Mouse (Mus musculus) c-Kit-positive CD71-positive TER-119-negative erythroid progenitor cells, embryonic 14.5 days (primary cell): Measurements from ENCODE around the gene Dcps.
"Not testable (repeated sequence)": the region's sequence is repeated elsewhere in the genome, so short reads cannot be mapped to it uniquely, and the experiment has no call there.

Source experiments
- DNase-seq: peaks from one replicate; pipeline ENCODE4 v3.0.0-alpha.2; 2013; ENCODE audit warnings: low read depth

Gene Dcps

DNA sequence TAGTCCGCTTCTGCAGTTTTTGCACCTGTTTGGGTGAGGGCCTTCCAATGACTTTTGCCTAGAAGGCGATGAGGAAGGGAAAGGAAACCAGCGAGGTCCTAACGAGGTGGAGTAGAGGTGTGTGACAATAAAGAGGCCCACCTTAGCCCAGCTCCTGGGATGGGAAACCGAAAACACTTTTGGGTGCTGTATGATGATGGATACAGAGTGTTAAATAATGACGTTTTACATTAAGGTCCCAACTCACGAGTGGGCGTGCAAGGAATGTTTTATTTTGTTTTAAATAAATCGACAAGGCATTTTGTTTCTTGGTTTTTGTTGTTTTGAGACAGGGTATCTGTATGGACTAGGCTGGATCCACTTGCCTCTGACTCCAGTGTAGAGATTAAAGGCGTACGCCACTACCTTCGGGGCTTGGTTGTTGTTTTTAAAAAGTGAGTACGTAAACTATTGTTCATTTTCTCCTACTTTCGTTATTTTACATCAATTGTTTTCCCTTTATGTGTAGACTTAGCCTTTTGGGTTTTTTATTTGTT lies 331 bp upstream of the Dcps start:
- DNase-seq, result peak; percentile 24

DNA sequence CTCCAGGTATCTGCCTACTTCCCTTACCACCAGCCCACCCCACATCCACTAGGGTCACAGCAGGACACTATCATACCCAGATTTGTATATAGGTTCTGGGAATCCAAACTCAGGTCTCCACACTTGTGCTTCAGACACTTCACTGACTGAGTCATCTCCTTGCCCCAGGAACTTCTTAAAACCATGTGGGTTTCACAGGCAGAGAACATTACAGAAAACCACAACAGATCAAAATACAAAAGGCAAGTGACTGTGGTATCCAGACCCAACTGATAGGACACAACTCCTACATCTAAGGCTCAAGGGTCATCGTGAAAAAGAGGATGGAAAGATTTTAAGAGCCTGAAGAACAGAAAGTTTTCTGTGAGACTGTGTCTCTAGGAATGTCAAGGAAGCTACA lies 2.5 kb downstream of the Dcps start:
- no peak for DNase-seq

DNA sequence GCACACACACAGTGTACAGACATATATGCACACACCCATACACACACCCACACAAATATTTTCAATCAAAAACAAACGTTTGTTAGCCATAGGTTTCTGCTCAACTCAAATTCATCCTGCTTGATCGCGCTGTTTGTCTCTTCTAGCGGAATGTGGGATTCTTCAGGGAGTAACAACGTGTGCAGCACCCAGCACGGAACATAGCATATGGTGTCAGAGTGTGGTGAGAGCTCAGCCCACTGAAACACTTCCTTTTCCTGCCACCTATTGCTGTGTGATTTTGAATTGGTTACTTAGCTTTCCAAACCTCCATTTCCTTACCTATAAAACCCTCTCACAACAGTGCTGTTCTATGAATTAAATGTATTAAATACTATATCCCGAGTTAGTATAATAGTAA lies 5.8 kb downstream of the Dcps start:
- DNase-seq, result no peak

DNA sequence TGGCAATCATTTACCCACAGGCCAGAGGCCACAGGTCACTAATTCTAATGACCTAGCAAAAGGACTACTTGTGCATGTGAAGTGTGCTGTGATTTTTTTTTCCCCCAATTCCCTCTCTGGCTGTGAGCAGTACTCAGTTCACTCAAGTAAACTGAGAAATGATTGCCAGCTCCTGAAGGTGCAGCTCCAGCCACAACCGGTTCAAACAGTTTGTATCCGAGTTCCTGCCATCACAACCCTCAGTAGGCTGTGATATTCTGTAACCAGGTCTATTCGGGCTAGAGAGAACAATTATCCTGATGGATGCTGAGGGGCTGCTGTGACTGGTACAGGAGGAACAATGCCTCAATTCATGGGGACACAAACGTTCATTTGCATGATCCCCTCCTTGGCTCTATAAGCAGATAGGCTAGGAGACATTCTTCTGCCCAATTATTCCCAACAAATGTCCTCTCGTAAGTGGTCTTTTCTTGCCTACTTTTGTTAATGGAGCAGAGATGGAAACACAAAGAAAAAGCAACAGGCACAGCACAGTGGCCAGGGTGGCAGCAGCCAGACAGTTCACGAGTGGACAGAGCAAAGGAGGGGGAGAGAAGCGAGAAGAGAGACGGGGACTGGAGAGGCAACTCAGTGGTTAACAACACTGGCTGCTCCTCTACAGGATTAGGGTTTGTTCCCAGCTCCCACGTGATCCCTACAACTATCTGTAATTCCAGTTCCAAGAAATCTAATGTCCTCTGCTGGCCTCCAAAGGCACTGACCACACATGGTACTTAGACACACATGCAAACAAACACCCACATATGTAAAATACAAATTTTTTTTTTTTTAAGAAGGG lies 8.8 kb downstream of the Dcps start:
- no peak for DNase-seq

DNA sequence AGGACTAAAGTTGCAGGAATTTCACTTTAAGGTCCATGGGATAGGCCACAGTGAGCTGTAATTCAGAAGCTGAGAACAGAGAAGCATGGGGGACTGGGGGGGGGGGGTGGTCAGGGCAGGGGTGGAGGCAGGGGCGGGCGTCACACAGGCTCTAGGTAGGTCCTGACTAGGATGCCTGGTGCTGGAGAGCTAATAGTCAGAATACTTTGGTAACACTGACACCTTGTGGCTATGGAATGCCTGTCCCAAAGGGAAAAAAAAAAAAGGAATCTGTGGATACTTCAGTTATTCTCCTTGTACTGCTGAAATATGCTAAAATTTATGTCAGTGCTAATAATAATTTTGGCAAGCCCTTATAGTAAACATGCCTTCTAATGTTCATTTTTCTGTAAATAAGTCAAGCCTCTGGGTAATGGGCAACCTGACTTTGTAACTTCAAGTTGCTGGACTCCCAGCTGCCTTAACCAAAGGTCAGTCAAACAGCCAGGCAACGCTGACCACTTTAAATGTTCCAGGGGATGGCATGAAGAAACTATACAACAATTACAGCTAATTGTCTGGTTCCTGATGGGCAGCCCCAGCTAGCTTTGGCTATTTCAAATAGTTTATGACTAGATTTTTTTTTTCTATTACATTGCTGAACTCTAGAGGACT lies 9.6 kb downstream of the Dcps start:
- no peak for DNase-seq

DNA sequence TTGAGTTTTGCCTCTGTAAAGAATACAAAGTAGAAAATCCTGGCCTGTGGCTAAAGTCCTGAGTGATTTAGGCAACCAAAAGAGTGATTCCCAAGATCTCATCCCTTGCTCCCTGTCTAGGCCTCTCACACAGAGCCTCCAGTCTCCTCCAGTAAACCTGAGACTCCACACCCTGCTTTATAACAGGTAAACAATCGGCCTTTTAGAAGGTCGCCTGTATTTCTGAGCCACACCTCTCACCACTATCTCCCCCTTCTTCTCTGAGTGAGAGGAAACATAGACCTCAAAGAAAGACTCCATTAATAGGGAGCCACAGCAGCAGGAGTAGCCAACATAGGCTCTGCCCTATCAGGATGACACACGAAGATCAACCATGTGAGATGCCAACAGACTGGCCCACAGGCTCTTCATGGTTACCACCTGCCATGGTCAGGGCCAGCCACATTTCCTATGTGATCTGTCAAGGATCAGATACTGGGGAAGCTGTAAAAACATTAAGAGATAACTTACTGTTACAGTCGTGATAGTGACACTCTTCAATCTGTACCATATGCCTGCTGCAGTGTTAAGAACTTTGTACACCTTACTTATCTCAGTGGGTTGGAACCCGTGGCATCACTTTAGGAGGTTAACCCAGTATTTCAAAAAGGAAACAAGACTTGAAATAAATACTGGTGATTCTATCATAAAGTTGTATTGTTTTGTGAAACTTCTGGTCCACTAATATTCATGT lies 11.6 kb downstream of the Dcps start:
- DNase-seq, result no peak

DNA sequence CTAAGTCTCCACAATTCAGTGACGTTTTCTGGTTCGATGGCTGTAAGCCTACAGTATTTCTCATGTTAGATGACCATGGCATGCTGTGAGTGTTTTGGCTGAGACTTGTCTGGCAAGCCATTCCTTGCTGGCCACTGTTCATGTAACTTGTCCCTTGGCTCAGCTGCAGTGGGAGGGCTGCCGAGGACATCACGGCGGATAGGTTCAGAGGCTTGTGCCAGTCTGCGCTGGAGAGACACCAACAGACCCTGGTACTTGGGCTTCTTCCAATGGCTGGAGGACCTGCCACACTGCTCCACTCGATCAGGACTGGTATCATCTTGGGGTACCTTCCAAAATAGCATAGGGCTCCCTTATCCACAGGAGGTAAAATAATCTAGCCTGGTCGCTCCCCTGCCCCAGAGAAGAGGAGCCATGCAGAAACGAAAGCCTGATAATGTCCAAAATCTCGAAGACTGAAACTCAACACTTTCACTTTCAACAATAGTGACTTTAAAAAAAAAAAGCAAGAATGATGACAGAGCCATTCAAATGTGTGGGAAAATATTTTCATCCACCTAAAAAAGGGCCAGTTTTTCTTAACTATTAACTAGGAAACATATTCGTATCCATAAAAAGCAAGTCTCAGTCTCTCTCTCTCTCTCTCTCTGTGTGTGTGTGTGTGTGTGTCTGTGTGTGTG lies 12.7 kb downstream of the Dcps start:
- DNase-seq, result no peak

DNA sequence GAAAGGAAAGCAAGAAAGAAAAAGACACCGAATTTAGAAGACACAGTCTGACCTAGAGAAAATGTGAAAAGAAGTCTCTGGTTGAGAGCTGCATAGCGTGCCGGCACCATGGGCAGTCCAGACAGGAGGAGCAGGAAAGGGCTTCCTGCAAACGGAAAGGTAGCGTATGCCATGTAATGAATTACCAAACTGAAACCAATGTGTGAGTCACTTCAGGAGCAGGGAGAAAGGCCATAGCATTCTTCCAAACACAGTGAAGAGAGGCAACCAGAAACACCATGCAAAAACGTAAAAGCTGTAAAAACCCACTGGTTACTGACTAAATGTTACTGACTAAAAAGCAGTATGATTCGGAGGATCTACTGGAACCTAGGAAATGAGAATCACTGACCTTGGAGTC lies 14.1 kb downstream of the Dcps start:
- no peak for DNase-seq

DNA sequence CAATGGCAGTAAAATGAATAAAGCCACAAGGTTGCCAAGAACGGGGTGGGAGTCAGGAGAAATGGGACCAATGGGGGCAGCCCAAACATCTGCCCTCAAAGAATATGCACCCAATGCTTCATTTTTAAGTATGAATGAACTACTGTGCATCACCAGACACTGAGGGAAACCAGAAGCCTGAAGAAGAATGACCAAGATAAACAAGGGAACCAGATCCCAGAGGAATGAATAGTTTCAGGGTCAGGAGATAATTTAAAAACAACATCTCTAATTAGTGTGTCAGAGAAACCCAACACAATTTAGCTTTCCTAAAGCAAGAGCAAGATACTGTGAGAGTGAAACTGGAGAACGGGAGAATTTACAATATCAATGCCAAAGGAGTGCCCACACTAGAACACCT lies 15.2 kb downstream of the Dcps start:
- DNase-seq, result no peak

DNA sequence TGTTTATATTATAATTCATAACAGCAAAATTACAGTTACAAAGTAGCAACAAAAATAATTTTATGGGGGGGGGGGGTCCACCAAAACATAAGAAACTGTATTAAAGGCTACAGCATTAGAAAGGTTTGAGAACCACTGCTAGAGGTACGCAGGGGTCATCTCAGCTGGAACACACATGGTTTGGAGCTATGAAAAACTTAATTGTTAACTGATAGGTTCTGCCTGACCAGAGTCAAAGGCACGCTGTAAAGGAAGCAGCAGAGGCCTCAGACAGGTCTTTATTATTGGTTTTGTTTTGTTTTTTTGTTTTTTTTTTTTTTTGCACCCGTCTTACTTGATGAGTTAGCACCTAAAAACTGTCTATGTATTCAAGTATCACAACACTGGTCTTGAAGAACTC lies 17.4 kb downstream of the Dcps start:
- no peak for DNase-seq

DNA sequence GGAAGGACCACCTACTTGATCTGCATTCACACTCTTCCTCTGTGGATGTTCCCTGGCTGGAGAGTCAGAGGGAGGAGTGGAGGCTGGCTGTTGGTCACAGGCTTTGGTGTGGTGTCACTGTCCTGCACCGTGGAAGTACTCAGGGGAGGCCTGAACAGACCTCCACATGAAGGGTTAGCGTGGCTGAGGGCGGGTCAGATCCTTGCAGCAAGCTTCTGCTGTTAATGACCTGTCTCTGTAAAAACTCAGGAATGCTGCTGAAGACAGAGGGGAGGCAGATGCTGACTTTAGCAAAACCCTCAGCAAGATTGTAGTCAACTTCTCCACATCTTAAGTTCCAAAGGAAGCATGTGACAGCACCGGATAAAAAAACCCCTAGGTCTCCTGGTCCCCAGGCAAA lies 19.0 kb downstream of the Dcps start:
- no peak for DNase-seq

DNA sequence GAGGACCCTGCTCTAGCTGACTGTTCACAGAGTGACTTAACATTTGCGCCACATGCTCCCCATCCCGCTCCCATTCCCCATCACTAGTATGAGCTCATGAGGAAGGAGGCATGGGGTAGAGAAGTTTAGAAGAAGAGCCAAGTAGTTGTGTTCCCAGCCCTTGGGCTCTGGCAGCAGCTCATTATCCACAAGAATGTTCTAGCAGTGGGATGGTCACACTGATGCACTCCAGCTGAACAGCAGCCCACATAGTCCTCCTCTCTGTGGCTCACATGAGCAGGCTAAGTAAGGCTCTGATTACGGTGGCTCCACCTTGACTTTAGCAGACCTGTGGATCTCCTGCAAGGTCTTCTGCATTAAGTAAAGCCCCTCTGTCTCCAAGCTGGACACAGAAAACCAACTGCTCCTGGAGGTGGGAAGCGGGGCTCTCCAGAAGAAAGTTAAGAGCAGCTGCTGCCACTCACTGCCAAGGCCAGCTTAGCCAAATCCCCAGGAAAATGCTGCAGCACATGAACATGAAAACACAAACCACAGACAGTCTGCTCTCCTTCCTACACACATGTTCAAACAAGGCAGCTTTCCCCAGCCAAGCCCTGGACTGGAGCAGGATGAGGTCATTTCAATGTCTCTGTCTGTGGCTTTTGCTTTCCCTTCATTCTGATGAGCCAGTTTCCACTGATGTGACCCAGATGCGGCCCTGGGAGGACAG lies 19.7 kb downstream of the Dcps start:
- DNase-seq, result no peak

DNA sequence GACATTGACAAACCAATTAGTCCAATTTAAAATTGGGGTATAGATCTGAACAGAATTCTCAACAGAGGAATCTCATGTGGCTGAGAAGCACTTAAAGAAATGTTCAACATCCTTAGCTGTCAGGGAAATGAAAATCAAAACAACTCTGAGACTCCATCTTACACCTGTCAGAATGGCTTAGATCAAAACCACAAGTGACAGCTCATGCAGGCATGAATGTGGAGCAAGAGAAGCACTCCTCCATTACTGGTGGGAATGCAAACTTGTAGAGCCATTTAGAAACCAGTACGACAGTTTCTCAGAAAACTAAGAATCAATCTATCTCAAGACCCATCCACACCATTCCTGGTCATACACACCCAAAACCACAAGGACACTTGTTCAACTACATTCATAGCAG lies 22.9 kb downstream of the Dcps start:
- no peak for DNase-seq

DNA sequence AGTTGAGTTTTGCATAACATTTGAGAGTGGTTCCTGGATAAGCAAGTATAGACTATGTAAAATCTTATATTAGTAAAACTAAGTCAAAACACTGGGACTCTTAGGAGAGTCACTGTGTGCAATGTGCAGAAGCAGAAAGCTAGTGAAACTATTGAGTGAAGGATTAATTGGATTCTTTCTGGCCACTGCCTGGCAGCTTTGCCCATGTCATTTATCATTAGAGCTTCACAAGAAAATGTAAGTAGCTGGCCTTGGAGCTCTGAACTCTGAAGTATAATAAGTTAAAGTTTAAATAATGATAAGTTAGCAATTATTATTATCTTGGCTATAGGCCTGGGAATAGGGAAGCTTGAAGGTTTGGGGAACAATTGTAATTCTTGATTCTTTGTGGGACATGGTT lies 27.0 kb downstream of the Dcps start:
- DNase-seq, result not testable (repeated sequence)

DNA sequence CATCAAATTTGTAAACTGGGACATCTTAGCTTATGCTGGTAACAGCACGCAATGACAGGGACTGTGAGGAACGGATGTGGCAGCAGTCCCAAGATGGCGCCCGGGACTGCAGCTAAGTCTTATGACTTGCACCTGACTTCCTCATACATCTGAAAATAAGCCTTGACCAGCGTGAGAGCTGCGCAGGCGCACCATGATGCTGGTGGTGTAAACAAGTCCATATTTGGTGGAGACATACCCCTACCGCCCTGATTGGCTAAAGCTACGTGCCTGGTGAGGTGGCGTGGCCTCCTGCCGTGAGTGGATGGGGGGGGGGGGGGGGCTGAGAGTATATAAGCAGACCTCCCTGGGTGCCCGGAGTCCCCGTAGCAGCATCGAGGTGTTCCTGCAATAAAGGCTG lies 28.6 kb downstream of the Dcps start:
- DNase-seq, result not testable (repeated sequence)

DNA sequence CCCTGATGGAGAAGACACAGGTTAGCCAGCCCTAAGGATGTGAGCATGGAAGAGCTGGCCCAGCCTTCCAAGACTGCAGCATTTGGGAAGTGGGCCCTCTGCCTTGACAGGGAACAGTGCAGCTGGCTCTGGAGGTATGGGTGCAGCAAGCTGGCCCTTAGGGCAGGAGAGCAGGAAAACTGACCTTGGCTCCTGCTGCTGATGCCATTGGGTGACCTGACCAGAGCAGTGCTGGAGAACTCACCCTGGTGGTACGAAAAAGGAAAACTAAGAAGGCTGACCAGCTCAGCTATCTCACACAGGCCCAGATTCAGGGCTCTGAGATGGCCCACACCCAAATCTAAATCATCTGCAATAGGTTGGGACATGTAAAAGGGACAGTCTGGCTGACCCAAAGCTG lies 30.0 kb downstream of the Dcps start:
- no peak for DNase-seq

DNA sequence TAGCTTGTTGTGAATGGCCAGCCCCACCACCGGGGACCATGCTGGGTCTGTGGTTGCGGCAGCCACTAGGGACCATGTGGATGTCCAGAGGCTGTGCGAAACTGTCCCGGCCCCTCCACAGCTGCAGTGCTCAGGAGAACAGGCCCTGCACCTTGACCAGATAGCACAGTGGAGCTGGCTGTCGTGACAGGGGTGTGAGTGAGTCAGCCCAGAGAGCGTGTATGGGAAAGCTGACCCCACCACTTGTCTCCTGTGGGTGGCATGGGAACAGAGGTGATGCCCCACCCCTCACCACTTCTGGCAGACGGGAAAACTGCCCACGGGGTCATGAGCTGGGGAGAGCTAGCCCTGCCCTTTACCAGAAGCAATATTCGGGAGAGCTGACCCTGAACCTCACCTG lies 30.7 kb downstream of the Dcps start:
- no peak for DNase-seq

DNA sequence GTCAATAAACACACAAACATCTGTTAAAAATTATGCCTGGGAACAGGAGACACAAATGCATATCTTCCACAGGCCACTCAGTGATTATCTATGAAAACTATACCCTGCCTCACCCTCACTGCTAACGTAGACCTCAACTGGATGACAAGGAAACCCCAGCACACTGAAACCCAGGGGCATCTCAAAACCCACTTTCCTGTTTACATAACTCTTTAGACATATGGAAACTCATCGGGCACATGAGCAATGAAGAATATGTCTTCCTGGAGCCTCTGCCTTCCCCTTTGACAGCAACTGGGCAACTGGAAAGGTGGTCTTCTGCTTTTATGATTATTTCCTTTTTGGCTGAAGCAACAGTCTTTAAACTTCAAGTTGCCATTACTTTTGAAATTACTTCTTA lies 33.6 kb downstream of the Dcps start:
- DNase-seq, result no peak

DNA sequence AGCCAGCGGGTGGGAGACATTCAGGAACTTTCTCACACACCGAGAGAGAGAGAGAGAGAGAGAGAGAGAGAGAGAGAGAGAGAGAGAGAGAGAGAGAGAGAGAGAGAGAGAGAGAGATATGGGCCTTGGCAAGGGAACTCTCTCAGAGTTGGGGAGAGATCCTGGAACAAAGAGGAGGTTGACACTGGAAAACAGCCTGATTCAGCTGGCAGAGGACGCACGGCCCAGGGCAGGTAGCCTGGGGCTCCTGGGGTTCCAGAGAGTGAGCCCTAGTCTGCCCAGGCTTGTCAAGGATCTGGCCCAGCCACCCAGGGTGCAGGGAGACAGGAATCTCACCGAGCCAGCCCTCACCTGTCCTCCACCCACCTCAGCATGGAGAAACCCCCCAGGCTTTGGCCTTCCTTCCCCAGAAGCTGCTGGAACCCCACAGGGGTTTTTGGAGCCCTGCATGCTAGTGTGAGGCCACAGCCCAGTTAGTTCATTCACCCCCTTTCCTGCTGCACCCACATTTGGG lies 36.6 kb downstream of the Dcps start:
- no peak for DNase-seq

DNA sequence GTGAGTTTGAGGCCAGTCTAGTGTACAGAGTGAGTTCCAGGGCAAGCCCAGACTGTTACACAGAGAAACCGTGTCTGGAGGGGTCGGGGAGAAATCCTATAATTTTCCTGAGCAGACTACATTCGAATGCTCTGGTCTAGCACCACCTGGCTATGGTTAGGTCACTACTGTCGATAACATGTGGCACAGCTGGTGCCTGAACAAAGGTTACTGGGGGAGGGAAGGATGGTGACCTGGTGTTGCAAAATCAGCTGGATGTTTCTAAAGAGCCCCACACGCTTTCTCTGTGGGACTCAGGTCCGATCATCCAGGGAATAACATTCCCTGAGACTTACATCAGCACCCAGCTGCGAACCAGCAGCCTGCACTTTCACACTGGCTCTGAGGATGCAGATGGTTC lies 37.8 kb downstream of the Dcps start:
- DNase-seq, result no peak

DNA sequence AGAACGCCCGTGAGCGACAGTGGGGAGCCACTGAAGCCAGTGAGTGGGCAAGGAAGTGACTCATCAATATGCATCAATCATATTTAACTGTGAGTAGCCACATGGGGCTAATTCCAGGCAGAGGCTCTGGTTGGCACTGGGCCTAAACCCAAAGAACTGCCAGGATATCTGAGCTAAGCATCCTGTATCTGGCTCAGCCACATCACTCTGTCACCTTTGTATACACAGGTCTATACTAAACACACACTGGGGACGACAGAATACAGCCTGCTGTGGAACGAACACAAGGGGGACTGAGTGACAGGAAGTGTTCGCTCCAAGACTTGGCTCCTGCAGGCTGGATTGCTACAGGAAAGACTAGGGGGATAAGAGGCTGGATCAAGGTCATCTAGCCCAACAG lies 40.3 kb downstream of the Dcps start:
- no peak for DNase-seq
